Mouse (Mus musculus): ENCODE data around the gene Scn8a.

Scn8a gene

DNA sequence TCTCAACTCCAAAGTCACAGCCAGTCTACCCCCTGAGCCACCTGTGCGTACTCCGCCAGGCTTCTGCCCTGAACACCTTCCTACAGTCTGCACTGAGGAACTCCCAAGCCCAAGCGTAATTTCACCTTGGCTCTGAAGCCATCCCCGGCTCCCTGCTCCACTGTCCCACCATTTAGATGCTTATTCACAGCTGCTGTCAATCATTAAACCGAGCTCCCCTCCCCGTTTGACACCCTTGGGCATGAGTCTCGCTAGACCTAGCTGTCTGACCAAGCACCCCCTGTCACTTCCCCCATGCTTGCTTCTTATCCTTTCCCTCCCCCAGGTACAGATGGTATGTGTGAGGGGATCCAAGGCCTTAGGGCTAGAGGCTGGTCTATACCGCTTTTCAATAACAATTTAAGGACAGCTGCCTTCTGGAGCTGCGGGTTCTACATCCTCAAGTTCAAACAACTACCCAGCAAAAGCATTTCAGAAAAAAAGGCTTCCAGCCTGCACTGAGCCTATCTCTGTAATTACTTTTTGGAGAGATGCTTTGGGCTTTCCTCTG lies 200.1 kb downstream of the Scn8a start:
- no peak for DNase-seq (ENCODE audit: low read depth, low spot score)

DNA sequence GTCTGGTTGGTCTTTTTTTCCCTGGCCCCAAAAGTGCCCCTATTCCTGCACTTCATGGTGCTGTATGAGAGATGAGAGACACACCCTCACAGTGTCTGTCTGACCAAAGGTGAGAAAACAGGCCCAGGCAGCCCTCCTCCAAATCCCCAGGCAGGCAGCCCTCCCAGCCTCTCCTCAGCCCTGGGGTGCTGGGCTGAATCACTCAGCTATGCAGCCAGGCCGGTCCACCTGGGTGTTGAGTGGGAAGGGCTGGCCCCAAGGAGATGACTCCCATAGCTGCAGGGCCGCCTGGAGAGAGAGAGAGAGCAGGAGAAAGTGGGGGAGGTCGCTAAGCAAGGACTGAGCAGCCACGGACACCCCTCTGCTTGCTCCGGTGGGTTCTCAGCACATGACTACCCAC lies 201.1 kb downstream of the Scn8a start:
- no peak for DNase-seq (ENCODE audit: low read depth, low spot score)

DNA sequence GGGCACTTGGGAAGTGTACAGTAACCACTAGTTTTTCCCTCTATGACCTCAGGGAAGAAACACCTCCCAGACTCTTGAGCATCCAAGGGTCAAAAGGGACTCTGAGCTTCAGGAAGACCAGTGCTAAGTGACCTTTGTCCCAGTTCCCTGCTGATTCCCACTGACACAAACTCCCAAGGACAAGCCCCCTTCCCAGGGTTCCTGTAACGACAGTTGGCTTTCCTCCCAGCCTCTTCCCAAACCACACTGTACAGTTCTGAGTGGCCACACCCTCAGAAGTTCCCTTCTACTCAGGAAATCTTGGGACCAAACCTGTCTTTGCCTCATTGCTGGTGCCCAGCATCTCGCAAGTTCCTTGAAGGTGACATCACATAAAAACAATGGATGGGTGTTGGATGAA lies 203.1 kb downstream of the Scn8a start:
- no peak for DNase-seq (ENCODE audit: low read depth, low spot score)

DNA sequence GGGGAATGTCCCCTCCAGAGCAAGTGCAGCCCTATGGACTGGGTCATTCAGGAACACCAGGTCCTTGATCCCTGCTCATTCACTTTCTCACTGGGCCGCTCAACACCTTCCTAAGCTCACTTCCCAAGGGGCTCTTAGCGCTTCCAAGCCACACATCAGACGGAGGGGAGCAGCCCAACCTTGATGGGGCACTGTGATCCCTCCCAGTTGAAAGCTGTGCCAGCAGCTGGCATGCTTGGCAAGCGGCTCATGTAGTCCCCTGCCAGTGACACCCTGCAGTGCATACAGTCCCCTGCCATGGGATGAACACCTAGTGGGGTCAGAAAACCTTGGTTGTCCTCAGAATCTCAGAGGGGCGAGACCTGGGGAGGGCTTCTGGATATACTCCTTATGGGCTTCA lies 204.4 kb downstream of the Scn8a start:
- DNase-seq (ENCODE audit: low read depth, low spot score) = no peak

DNA sequence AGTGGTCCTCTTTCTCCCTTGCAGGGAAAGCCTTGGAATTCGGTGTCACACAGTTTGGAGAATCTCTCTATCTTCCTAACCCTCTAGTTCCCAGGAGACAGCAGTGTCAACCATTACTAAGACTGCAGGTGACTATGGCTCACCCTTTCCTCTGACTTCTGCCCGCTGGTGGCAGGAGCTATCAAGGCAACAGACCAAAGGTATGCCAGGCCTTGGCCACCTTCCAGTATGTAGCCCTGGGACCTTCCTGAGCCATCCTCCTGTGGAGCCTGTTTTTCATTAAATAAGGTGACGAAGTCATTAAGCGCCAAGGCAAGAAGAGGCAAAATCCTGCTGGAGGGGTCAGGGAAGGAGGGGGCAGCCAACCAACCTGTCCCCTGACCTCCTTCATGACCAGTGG lies 205.5 kb downstream of the Scn8a start:
- no peak for DNase-seq (ENCODE audit: low read depth, low spot score)

DNA sequence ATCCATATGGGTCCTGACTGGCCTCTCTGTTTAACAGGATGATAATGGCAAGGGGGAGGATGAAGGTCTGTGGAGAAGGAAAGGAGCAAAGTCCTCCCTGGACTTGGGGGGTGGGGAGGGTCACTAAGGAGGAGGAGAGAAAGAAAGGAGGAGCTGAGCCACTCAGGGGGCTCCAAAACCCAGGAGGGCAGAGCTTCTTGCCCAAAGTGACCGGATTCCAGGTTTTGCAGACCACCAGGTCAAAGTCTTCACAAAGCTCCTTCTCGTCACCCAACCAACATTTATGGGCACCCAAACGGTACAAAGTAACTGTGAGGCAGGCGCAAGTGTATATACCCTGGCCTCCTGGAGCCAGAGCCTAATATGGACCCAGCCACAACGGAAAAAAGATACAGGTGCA lies 206.0 kb downstream of the Scn8a start:
- no peak for DNase-seq (ENCODE audit: low read depth, low spot score)

DNA sequence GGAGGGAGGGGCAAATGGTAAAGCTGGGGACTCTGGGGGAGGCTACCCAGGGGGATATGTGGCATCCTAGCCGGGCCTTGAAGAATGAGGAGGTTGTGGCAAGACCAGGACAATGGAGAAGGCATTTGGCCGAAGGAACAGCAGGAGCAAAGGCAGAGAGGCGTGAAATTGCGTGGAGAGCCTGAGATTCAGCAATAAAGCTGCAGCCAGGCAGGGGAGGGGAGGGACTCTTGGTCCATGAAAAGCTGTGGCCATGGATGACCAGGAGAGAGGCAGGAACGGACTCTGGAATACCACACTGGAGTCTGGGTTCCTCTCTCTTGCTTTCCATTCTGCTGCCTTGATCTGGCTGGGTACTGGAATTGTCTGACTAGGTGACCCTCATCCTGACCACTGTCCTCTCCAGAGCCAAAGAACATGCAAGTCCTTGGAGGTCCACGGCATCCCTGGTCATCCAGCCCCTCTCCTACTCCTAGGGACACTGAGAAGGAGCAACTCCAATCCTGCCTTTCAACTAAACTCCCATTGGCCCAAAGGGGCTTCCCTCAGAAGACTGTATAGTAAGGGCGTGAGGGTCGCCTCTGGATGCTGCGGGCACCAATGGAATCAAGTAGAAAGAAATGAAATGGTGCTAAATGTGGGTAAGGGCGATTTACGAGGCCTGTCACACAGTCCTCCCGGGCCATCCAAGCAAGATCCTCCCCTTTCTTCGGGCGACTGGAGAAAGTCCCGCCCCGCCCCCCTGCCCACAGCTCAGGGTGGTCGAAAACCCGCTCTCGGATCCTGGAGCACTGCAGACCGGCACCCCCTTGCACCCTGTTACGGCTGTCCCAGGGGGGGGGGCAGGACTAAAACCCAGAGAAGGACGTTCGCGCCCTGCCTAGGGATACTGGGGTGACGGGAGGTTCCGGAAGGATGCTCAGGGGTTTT lies 206.7 kb downstream of the Scn8a start:
- no peak for DNase-seq (ENCODE audit: low read depth, low spot score)

DNA sequence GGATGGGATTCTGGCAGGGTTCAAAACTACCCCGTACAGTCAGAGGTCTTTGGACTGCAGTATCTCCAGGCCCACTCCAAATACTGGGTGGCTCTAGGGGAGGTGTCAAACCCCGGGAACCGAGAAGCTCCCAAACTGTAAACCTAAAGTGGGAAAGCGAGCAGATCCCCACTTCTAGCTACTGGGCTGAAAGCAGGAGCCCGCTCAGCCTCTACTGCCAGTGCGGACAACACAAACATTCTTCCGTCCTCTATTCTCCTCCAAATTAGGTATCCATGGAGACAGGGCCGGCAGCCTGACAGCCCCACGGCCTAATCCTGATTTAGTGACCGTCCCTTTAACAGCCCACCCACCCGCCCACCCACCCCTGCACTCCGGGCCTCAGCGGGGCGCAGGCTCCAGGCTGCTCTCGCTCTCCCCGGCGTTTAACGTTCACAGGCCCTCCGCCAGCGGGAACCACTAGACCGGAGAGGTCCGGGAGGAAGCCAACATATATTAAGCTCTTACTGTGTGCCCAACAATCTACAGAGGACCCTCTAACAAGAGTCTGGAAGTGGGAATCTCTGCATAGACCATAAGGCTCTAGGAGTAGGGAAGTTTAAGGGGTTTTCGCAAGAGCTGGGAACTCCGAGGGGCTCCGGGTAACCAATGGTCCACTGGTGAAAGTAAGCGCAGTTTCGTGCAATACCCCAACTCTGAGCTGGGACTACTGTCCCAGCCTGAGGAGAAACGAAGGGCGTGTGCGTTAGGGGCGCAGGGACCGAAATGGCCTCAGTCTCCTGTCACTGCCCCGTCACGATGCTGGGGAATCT lies 207.5 kb downstream of the Scn8a start:
- no peak for DNase-seq (ENCODE audit: low read depth, low spot score)

DNA sequence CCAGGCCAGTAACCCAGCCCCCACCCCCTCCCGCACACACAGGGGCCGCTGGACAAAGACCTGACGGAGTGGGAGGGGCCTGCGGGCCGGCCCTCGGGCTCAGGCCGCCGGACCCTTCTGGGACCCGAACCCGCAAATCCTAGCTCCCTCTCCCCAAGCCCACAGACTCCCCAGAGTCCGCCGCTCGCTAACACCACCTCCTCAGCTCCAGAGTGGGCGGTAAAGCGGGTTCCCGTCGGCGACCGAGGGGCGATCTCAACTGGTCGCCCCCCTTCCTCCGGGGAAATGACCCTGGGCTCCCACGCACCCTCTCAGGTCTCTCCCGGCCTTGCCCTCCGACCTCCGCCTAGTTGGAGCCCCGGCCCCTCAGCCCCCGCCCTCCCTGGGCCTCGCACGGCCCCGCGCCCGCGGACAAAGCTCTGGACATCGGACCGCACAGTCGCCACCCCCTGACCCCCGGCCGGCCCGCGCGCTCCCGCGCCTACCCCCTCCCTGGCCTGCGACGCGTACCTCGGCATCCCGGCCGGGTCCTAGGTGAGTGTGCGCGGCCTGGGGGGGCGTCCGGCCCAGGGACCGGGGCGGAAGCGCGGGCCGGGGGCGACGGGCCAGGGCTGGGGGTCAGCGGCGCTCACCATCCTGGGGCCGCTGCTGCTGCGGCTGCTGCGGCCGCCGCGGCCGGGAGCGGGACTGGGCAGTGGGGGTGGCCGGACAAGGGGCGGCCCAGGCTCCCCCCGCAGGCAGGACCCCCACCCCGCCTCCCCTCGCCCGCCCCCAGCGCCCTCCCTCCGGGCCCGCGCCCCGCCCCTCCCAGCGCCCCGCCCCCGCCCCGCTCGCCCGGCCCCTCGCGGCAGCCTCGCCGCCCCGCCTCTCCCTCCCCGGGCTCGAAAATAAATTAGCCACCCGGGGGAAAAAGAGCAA lies 208.4 kb downstream of the Scn8a start, which contains the start of gene Fignl2:
Gene Fignl2 (minus strand): TSS at position 755 of the 918 bp plus-strand sequence.
- no peak for DNase-seq (ENCODE audit: low read depth, low spot score)

DNA sequence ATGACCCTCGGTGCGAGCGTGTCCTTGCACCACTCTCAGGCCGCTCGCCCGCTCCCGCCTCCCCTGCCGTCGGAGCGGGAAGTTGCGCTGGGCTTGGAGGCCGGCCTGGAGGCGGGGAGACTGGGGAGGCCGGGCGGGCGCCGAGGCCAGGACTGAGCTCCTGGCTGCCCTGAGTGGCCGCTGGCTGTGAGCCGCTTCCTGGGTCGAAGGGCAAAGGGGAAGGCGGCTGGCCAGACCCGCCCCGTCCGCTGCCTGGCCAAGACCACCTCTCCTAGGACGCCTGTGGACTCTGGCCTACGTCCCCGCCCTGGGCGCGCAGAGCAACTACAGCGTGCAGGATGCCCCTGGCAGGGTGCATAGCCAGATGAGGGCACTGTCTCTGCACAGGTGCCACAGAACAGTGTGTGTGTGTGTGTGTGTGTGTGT lies 209.1 kb downstream of the Scn8a start:
- DNase-seq (ENCODE audit: low read depth, low spot score) = no peak

DNA sequence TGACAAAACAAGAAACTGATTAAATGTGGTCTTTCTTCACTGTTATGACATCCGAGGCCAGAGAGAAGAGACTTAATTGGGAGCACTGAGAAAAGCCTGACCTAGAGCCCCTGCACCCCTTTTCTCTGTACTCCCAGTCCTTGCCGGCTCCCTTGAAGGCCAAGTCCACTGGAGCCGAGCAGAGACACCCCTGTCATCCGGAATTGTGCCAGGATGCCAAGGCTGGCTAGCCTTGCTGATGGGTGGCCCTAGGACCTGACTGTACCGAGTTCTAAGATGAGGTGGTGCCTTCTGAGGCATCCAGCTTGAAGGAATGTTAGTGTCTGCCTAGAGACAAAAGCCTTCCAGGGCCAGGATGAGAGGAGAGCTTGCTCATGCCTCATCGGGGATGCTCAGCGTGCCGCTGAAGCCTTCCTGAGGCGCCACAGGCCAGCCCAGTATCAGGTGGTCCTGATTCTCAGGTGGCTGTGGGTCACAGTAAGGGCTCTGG lies 210.4 kb downstream of the Scn8a start:
- DNase-seq (ENCODE audit: low read depth, low spot score) = no peak

DNA sequence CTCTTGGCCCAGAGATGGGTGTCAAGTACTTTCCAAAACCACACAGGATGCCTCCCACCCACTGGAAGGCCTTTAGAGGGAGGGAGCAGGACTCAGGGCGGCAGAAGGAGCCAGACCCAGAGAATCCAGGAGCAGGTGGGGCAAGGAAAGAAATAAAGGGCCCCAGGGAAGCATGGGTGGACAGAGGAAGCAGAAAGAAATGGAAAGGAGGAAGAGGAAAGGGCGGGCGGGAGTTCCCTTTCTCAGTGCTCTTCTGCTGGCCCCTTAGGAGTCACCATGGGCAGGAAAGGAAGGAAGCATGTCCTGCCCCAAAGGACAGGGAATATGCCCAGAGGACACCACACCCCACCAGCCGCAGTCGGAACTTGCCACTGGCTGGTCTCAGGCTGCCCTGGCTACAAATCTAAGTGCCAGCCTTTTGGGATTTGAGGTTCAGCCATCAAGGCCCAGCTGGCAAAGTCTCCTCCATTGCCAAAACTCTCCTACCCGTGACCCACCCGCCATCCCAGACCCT lies 211.4 kb downstream of the Scn8a start:
- no peak for DNase-seq (ENCODE audit: low read depth, low spot score)

DNA sequence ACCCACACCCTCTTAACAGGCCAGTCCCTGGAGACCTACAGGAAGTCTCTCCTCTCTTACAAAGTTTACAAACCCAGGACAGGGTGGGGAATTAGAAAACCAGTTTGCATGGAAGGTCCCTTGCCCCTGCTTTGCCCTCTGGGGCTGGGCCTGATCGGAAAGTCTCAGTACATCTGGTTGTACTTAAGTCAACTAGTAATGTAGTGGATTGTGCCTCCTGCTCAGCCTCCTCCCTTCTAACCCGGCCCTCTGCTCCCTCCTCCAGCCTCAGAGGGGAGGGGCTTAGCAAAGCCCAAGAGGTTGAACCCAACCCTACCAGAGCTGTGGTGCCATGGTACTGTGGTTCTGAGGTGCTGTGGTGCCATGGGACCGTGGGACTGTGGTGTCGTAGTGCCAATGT lies 212.6 kb downstream of the Scn8a start:
- no peak for DNase-seq (ENCODE audit: low read depth, low spot score)

DNA sequence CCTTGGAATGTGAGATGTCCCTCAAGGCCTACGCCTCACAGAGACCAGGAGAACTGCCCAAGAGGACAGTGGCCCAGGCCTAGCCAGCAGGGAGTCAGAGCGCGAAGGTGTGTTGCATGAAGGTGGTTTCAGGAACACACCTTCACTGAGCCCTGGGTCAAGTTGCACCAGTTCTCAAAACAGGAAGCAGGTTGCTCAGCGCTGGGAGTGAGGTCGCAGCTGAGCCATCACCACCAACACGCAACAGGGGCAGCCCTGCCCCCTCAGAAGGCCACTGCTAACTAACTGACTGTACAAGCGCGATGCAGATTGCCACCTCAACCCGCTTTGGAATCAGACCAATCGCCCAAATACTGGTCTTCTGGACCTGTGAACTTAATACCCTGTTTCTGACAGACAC lies 214.8 kb downstream of the Scn8a start:
- peak; percentile 27 for DNase-seq (ENCODE audit: low read depth, low spot score)

DNA sequence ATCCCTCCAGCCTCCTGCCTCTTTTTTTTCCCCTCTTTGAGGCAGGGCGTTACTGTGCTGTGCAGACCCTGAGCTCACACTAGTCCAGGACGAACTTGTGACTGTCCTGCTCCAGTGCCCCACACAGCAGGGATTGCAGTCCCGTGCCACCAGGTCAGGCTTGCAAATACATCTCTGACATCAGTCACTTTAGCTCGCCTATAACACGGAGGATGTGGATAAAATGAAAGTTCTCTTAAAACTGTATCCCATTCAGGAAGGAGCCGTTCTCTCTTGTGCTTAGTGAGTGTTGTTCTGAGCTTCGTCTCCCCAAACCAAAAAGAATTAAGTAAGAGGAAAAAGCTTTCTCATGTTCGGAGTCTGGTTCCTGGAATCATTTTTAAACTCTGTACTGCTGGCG lies 216.8 kb downstream of the Scn8a start:
- DNase-seq (ENCODE audit: low read depth, low spot score) = no peak

DNA sequence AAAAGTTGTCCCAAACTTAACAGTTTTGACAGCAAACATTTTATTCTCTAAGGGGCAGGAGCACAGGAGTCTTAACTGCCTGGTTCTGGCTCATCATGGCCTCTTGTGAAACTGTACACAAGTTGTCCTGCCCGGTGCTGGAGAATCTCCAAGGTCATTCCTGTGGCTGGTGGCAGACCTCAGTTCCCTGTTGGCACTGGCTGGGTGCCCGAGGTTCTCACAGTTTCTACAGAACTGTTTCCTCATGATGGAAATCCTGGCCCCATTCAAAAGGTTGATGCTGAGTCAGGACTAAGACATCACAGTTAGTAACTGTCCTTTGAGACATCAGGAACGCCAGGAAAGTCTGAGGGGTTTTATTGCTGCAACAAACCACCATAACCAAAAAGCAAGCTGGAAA lies 217.3 kb downstream of the Scn8a start:
- DNase-seq (ENCODE audit: low read depth, low spot score) = no peak

DNA sequence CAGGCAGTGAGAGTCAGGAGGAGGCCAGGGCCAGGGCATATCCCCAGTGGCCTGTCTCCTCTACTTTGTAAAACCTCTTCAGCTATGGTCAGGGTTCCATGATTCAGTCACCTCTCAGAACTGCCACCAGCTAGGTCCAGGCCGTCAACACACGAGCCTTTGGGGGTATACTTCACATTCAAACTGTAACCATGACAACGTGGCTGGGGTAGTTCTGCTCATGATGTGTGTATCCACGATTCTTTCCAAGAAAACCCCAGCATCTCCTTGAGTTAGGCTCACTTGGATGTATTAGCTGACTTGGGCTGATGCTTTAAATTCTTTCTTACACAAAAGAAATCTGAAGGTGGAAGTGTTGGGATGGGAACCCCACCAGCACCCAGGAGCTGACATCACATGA lies 218.6 kb downstream of the Scn8a start:
- DNase-seq (ENCODE audit: low read depth, low spot score) = no peak

DNA sequence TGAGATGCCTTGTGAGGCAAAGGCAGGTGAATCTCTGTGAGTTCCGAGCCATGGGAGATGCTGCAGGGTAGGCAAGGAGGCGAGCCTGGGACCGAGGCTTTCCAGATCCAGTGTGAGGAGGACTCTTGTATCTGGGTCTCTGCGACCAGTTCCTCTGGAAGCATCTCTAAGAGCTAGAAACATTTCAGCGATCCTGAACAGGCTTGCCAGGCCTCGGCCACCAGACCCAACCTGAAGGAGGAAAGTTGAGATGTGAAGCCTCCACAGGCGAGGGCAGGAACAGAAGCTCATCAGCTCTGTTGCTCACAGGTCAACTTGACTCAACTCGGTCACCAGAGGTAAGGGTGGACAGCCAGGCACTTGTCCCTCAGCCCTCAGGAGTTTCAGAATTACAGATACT lies 221.9 kb downstream of the Scn8a start:
- no peak for DNase-seq (ENCODE audit: low read depth, low spot score)

DNA sequence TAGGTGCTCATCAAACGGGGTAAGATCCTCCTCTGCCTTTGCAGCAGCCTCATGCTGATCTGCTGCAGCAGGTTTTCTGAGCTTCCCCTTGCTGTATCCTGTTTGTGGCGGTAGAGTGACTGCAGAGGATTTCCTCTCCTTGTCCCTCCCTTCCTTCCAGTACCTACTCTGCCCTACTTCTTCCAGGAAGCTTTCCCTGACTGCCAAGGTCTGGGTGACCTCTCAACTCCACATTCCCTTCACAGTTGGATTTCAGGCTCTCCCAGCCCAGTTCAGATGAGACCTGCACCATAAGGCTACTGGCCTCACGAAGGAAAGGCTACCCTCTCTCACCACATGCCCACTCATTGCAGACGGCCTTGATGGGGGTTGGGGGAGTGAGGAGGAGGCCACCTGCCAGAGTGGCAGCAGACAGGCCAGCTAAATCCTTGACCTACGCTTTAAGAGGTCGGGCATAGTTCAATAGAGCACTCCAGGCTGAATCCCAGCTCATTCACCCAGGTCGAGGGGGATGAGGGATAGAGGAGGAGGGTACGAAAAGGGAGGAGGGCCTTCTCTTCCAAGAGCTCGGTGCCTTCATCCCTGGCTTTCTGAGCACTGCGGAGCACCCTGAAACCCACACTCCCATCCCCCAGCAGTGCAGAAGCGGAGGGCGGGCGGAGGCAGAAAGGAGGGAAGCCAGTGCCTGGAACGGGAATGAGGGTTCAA lies 222.6 kb downstream of the Scn8a start:
- DNase-seq (ENCODE audit: low read depth, low spot score) = no peak

Measured in A20 (cell line).